Mouse (Mus musculus): Measurements from ENCODE around the gene Ammecr1.

DNA sequence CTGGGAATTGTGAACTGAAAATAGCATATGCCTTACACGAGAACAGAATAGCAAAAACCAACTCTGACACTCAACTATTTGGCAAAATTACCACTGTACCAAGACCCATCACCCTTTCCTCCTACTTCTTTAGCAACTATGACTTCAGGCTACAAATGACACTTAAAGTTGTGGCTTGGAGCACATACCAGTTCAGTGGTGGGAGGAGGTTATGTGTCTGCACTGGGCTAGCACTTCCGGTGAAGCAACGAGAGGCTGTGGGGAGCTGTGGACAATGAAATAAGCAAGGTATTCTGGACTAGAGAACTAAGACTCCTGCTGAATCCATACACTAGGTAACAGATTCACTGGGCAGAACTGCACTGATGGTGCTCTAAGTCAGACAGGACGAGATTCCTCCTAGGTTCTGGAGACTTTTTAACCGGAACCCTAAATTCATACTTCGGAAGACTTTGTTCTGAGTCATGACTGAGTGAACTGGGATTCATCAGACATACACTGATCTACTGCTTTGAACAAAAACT lies 69.0 kb downstream of the Ammecr1 start:
- TF ChIP-seq POLR2A (IDR thresholded peaks at IDR 0.05; ENCODE audit: insufficient read length, low read depth) (no peak), MAX (IDR thresholded peaks at IDR 0.05; ENCODE audit: low read depth) (no peak), SRF (IDR thresholded peaks at IDR 0.05; ENCODE audit: control insufficient read depth, insufficient read length, low read depth) (no peak), POLR2AphosphoS2 (IDR thresholded peaks at IDR 0.05; ENCODE audit: insufficient read length, low read depth) (no peak), REST (IDR thresholded peaks at IDR 0.05; ENCODE audit: insufficient read depth, insufficient read length) (no peak), TCF12 (IDR thresholded peaks at IDR 0.05; ENCODE audit: insufficient read depth, poor library complexity, severe bottlenecking) (no peak), CEBPB (IDR thresholded peaks at IDR 0.05; ENCODE audit: insufficient read depth, poor library complexity, severe bottlenecking) (peak; percentile 39; the same call in 1 of the 2 replicates), USF1 (IDR thresholded peaks at IDR 0.05; ENCODE audit: low read depth) (no peak), TCF3 (IDR thresholded peaks at IDR 0.05; ENCODE audit: insufficient read length, low read depth) (no peak)
